Mouse (Mus musculus): ENCODE results near the gene Pax5. TPM values are rescaled to one million over a fixed set of nuclear protein-coding genes. Genes with fewer than 3 reads are reported as not detected.

Pax5 gene
- total RNA-seq, 2 experiments from 2014 or later = 0.10 TPM; not detected in 1

- intact Hi-C loops (cut with DNase I) = no loop called here
Measured at GRCm38 (mm10) chr4:44671035-44671434, 39.3 kb downstream of the Pax5 start.

GRCm38 (mm10) chr4:44670380-44670779 is 39.9 kb downstream of the Pax5 start:
- TF ChIP-seq CTCF (IDR thresholded peaks at IDR 0.05) = no peak
- no peak overlapping the region for H3K27ac ChIP-seq
- intact Hi-C loops (cut with DNase I) = no loop called here
- H3K4me3 ChIP-seq = no peak overlapping the region
- no peak for DNase-seq

More at GRCm38 (mm10) chr4:44671035-44671434, 39.3 kb downstream of the Pax5 start:
- DNase-seq = no peak
- TF ChIP-seq CTCF (IDR thresholded peaks at IDR 0.05) = no peak
- no peak overlapping the region for H3K4me3 ChIP-seq
- H3K27ac ChIP-seq = no peak overlapping the region

GRCm38 (mm10) chr4:44669485-44670181 is 40.7 kb downstream of the Pax5 start:
- Histone ChIP-seq H3K27ac (no peak overlapping the region), H3K4me3 (no peak overlapping the region)
- no peak for DNase-seq
- intact Hi-C loops (cut with DNase I) = loop anchor here (10.0 kb wide), 1 partner anchor 105 kb away; no protein-coding TSS in a partner anchor
- peak; percentile 45 for TF ChIP-seq CTCF (IDR thresholded peaks at IDR 0.05)

- intact Hi-C loops (cut with DNase I) = loop anchor here (10.0 kb wide), 1 partner anchor 104 kb away; no protein-coding TSS in a partner anchor
- H3K4me3 ChIP-seq = no peak overlapping the region
- TF ChIP-seq CTCF (IDR thresholded peaks at IDR 0.05) = no peak
- no peak overlapping the region for H3K27ac ChIP-seq
- DNase-seq = no peak
Measured at GRCm38 (mm10) chr4:44668574-44668973, 41.7 kb downstream of the Pax5 start.

GRCm38 (mm10) chr4:44668172-44668571 is 42.1 kb downstream of the Pax5 start:
- no peak overlapping the region for H3K4me3 ChIP-seq
- DNase-seq = no peak
- TF ChIP-seq CTCF (IDR thresholded peaks at IDR 0.05) = no peak
- intact Hi-C loops (cut with DNase I) = loop anchor here (10.0 kb wide), 1 partner anchor 103 kb away; no protein-coding TSS in a partner anchor
- H3K27ac ChIP-seq = no peak overlapping the region

- TF ChIP-seq CTCF (IDR thresholded peaks at IDR 0.05) = no peak
- Histone ChIP-seq H3K27ac (no peak overlapping the region), H3K4me3 (no peak overlapping the region)
- DNase-seq = no peak
- intact Hi-C loops (cut with DNase I) = loop anchor here (10.0 kb wide), 1 partner anchor 103 kb away; no protein-coding TSS in a partner anchor
Measured at GRCm38 (mm10) chr4:44667369-44667768, 42.9 kb downstream of the Pax5 start.

GRCm38 (mm10) chr4:44664767-44665056 is 45.6 kb downstream of the Pax5 start:
- DNase-seq = no peak
- Histone ChIP-seq H3K27ac (no peak overlapping the region), H3K4me3 (peak overlapping the region; percentile 65)
- intact Hi-C loops (cut with DNase I) = loop anchor here (10.0 kb wide), 1 partner anchor 100 kb away; no protein-coding TSS in a partner anchor
- TF ChIP-seq CTCF (IDR thresholded peaks at IDR 0.05) = no peak

GRCm38 (mm10) chr4:44664004-44664766 is 46.1 kb downstream of the Pax5 start:
- TF ChIP-seq CTCF (IDR thresholded peaks at IDR 0.05) = no peak; the same call in 1 of the 2 replicates
- peak; percentile 22 for DNase-seq
- intact Hi-C loops (cut with DNase I) = loop anchor here (10.0 kb wide), 1 partner anchor 99 kb away; no protein-coding TSS in a partner anchor
- Histone ChIP-seq H3K27ac (no peak overlapping the region), H3K4me3 (peak overlapping the region; percentile 65)

- intact Hi-C loops (cut with DNase I) = loop anchor here (10.0 kb wide), 1 partner anchor 99 kb away; no protein-coding TSS in a partner anchor
- DNase-seq = no peak
- Histone ChIP-seq H3K27ac (no peak overlapping the region), H3K4me3 (no peak overlapping the region)
- TF ChIP-seq CTCF (IDR thresholded peaks at IDR 0.05) = no peak
Measured at GRCm38 (mm10) chr4:44663489-44663888, 46.8 kb downstream of the Pax5 start.

- Histone ChIP-seq H3K4me3 (no peak overlapping the region), H3K27ac (no peak overlapping the region)
- no peak for DNase-seq
- no peak for TF ChIP-seq CTCF (IDR thresholded peaks at IDR 0.05)
- intact Hi-C loops (cut with DNase I) = no loop called here
Measured at GRCm38 (mm10) chr4:44645181-44645580, 65.1 kb downstream of the Pax5 start.

- no peak overlapping the region for H3K27ac ChIP-seq
- intact Hi-C loops (cut with DNase I) = no loop called here
- no peak for DNase-seq
- no peak overlapping the region for H3K4me3 ChIP-seq
- no peak for TF ChIP-seq CTCF (IDR thresholded peaks at IDR 0.05)
Measured at GRCm38 (mm10) chr4:44641831-44642587, 68.3 kb downstream of the Pax5 start.

- H3K4me3 ChIP-seq = no peak overlapping the region
- no peak for DNase-seq
- intact Hi-C loops (cut with DNase I) = no loop called here
- TF ChIP-seq CTCF (IDR thresholded peaks at IDR 0.05) = peak; percentile 20; the same call in 1 of the 2 replicates
- H3K27ac ChIP-seq = no peak overlapping the region
Measured at GRCm38 (mm10) chr4:44635618-44636017, 74.7 kb downstream of the Pax5 start.

Measured in gastrocnemius, adult 2 months (tissue).